Mouse (Mus musculus): ENCODE measurements at regions not wholly inside any gene's neighbourhood (a gene's known extent, or its start where the extent isn't known, plus 50 kb on each side); places are given as distances from the start of the nearest gene placed in this dataset.

DNA sequence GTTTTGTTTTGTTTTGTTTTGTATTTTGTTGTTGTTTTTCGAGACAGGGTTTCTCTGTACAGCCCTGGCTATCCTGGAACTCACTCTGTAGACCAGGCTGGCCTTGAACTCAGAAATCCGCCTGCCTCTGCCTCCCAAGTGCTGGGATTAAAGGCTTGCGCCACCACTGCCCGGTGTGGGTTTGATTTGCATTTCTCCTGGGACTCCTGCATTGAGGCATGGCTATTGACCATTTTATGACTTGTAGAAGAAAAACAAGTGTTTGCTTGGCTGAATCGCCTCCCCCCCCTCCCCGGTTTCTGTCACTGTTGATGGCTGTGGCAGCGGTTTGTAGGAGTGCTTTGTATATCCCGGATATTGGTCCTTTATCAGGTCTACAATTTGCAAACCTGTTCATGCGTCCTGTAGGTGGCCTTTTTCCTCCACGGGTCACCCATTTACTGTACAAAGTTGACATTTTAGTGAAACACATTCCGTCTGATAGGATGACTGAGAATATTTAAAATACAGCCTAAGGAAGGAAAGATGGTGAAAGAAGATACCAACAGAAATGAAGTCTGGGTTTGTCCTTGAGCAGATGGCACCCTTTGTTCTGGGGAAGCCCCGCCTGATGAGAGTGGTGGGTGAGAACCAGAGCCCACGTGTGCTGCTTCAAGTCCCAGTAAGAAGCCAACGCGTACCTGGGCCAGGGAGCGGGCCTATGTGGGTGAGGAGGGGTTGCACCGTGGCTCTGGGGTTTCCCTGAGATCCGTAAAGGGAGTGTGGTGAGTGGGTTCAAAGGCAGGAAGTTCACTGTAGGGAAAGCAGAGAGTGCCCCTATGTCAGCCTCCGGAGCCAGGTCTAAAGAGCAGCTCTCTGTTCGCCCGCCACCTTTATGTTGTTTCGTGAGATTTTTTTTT lies 52.6 kb upstream of the Smndc1 start:
- DNase-seq = no peak

DNA sequence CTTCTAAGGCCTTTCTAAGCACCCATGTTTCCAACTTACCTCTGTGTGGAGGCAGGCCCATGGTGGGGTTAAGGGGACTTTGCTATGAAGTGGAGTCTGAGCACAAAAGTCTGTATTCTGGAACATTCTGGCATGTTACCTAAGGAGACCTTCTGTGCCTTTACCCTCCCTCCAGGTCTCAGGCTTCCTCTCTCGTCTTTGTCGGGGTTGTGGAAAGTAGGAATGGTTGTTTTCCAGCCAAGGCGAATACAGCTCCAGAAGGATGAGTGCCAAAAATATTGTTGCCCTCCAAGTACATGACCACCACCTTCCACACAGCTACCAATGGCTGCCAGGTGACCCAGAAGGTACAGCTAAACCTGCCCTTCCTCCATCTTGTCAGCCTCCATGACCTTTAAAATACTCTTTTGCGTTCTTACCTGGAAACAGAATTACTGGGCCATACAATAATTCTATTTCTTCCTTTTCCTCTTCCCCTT lies 51.8 kb upstream of the Smndc1 start:
- no peak for DNase-seq

DNA sequence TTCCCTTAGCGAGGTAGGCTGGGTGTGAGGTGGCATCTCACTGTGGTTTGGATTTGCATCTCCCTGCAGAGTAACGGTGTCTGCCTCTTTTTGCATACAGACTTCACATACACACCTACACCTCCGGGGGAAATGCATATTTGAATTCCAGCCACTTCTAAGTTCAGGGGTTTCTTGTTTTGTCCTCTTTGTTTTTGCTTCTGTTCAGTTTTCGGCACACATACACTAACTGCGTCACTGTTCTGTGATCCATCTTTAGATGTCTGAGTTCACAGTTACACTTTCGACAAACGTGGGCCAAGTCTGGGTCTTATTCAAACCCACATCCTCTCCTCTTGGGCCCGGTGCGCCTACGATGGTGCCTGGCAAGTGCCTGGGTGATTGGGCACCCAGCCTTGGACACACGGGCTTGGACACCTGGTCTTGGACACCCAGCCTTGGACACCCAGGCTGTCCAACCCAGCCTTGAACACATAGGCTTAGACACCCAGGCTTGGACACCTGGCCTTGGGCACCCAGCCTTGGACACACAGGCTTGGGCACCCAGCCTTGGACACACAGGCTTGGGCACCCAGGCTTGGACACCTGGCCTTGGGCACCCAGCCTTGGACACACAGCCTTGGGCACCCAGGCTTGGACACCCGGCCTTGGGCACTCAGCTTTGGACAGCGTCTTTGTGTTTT lies 51.2 kb upstream of the Smndc1 start:
- no peak for DNase-seq

DNA sequence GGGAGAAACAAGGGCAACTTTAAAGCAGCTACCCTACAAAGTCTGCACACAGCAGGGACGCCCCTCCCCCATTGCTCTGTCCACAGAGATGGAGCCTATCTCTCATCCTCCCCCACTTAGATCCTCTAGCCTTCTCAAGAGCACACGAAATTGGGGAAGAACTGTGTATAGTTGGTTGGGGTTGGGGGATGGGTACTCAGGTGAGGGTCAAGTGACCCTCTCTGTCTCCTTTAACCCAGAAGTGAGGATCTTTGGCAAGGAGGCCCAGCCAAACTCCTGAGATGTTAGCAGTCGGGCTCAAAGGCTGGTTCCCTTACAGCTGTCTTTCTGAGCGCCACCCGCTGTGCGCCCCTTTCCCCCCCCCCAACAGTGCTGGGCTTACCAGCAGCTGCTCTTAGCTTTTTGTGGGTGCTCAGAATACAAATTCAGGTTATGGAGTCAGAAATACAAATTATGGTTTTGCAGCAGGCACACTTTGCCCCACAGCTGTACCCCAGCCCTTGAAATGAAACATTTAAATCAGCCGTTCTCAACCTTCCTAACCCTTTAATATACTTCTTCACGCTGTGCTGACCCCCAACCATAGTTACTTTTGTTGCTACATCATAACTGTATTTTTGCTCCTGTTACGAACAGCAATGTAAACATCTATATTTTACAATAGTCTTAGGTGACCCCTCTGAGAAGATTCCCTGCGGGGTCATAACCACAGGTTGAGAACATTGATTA lies 50.1 kb upstream of the Smndc1 start:
- DNase-seq = no peak

Data from cerebellum, adult 11 months (tissue).